ENCODE assay signal across 15 mouse cellular contexts in genomic region chr1:152609547-152609946, GRCm38 (mm10).
A peak's percentile ranks its signal among the peaks of the same experiment; 100 is the strongest.
DNase-seq lines count a peak whose midpoint lies in the region; ATAC-seq and TF ChIP-seq lines count a peak whose summit lies in the region.
"Had no signal": no experiment of that assay in that cellular context is flagged by ENCODE, and none has a peak within 500 bp of the region (broad histone marks: within the 10 kb centered on the region; RNA-seq: fewer than 3 reads in every experiment).

No protein-coding gene starts in this region.

- peak overlapping the region; percentile 48 for H3K27ac ChIP-seq in liver, postnatal 0 days (ENCODE audit: low read depth)
- no peak overlapping the region for H3K27ac ChIP-seq in liver, embryonic 11.5 days (ENCODE audit: low read depth, low read length)
- no peak overlapping the region for H3K27ac ChIP-seq in neural tube, embryonic 15.5 days (replicated peaks)
- H3K27ac ChIP-seq: forebrain, embryonic 15.5 days; hindbrain, embryonic 14.5 days; midbrain, embryonic 15.5 days had no signal

- TF ChIP-seq EP300 in liver, postnatal 0 days (IDR thresholded peaks at IDR 0.05; ENCODE audit: low read depth), result no peak

- peaks cover 68% of the 10 kb centered on the region for H3K4me1 ChIP-seq in liver, postnatal 0 days (ENCODE audit: insufficient read depth)
- H3K4me1 ChIP-seq in liver, embryonic 11.5 days (replicated peaks; ENCODE audit: control insufficient read depth, insufficient read depth, low read length), result peaks cover 26% of the 10 kb centered on the region
- H3K4me1 ChIP-seq in neural tube, embryonic 15.5 days, result peaks cover 7% of the 10 kb centered on the region; the same call in 1 of the 2 replicates
- H3K4me1 ChIP-seq: forebrain, embryonic 15.5 days; midbrain, embryonic 15.5 days had no signal

- no peaks in the 10 kb centered on the region for H3K27me3 ChIP-seq in liver, postnatal 0 days (ENCODE audit: insufficient read depth, low read length)
- no peaks in the 10 kb centered on the region for H3K27me3 ChIP-seq in liver, embryonic 11.5 days (replicated peaks; ENCODE audit: control insufficient read depth, insufficient read depth, low read length)
- no peaks in the 10 kb centered on the region for H3K27me3 ChIP-seq in neural tube, embryonic 15.5 days (replicated peaks)
- H3K27me3 ChIP-seq: forebrain, embryonic 15.5 days; midbrain, embryonic 15.5 days had no signal

- 70% methylated on average over 10 of the region's 10 CpGs for WGBS in liver, postnatal 0 days (ENCODE audit: insufficient replicate concordance)
- 63% methylated on average over 10 of the region's 10 CpGs for WGBS in liver, embryonic 11.5 days
- 60% methylated on average over 10 of the region's 10 CpGs for WGBS in neural tube, embryonic 15.5 days

- H3K36me3 ChIP-seq in liver, postnatal 0 days (replicated peaks; ENCODE audit: insufficient read depth, low read length), result no peaks in the 10 kb centered on the region
- no peaks in the 10 kb centered on the region for H3K36me3 ChIP-seq in liver, embryonic 11.5 days (ENCODE audit: control insufficient read depth, insufficient read depth, low read length)
- no peaks in the 10 kb centered on the region for H3K36me3 ChIP-seq in neural tube, embryonic 15.5 days
- H3K36me3 ChIP-seq: forebrain, embryonic 15.5 days; midbrain, embryonic 15.5 days had no signal

- peak; percentile 41 to 44 for DNase-seq in heart, adult 18-20 months
- no peak for DNase-seq in heart, adult 8-10 months (ENCODE audit: low spot score)
- no peak for DNase-seq in liver, postnatal 0 days
- no peak for DNase-seq in liver, embryonic 11.5 days (ENCODE audit: low spot score)
- DNase-seq in kidney, adult 8-10 months, result peak; percentile 55 to 66
- peak; percentile 38 for DNase-seq in ovary, postnatal 14 days (ENCODE audit: low spot score)
- no peak for DNase-seq in left cerebral cortex, postnatal 10 days (ENCODE audit: extremely low spot score in 1 of 2, low spot score in 2 of 2)
- DNase-seq: cerebellum, adult 8-10 months; gastrocnemius, postnatal 10 days; lung, postnatal 4 days; thymus, adult 2 months had no signal

- intact Hi-C loops in left cerebral cortex, postnatal 10 days (cut with DNase I), result no loop called here

- H3K9ac ChIP-seq in liver, postnatal 0 days (replicated peaks), result no peak overlapping the region
- no peak overlapping the region for H3K9ac ChIP-seq in liver, embryonic 11.5 days (ENCODE audit: low read depth, low read length)
- H3K9ac ChIP-seq in neural tube, embryonic 15.5 days (replicated peaks), result no peak overlapping the region
- H3K9ac ChIP-seq: forebrain, embryonic 15.5 days; hindbrain, embryonic 14.5 days; midbrain, embryonic 15.5 days had no signal

- TF ChIP-seq CTCF in liver, postnatal 0 days (IDR thresholded peaks at IDR 0.05; ENCODE audit: low read depth), result no peak

- H3K4me2 ChIP-seq in liver, postnatal 0 days (ENCODE audit: low read depth, low read length), result no peak overlapping the region
- no peak overlapping the region for H3K4me2 ChIP-seq in liver, embryonic 11.5 days
- H3K4me2 ChIP-seq in neural tube, embryonic 15.5 days, result no peak overlapping the region
- H3K4me2 ChIP-seq: forebrain, embryonic 15.5 days; hindbrain, embryonic 14.5 days; midbrain, embryonic 15.5 days had no signal

- no peaks in the 10 kb centered on the region for H3K9me3 ChIP-seq in liver, postnatal 0 days (ENCODE audit: low read length)
- no peaks in the 10 kb centered on the region for H3K9me3 ChIP-seq in liver, embryonic 11.5 days (ENCODE audit: control insufficient read depth, low read length)
- H3K9me3 ChIP-seq in neural tube, embryonic 15.5 days (replicated peaks), result no peaks in the 10 kb centered on the region
- H3K9me3 ChIP-seq: forebrain, embryonic 15.5 days; midbrain, embryonic 15.5 days had no signal

- ATAC-seq in liver, postnatal 0 days, result peak; percentile 32
- ATAC-seq in liver, embryonic 11.5 days (replicated peaks; ENCODE audit: low FRiP score), result no peak
- ATAC-seq in neural tube, embryonic 15.5 days (ENCODE audit: low FRiP score), result no peak
- ATAC-seq: forebrain, embryonic 15.5 days; midbrain, embryonic 15.5 days had no signal

- H3K4me3 ChIP-seq in liver, postnatal 0 days (ENCODE audit: low read depth, low read length), result no peak overlapping the region
- H3K4me3 ChIP-seq in liver, embryonic 11.5 days (ENCODE audit: low read depth, low read length), result no peak overlapping the region
- no peak overlapping the region for H3K4me3 ChIP-seq in neural tube, embryonic 15.5 days (replicated peaks)
- H3K4me3 ChIP-seq: forebrain, embryonic 15.5 days; midbrain, embryonic 15.5 days had no signal

Comparison
In these comparisons a context has a peak if more than half of its experiments do, and no peak if none do; other contexts are left out.
1. DNase-seq: peak in heart, adult 18-20 months (2 of 2), kidney, adult 8-10 months (2 of 2) and ovary, postnatal 14 days (single experiment); none in heart, adult 8-10 months (single experiment), liver, postnatal 0 days (single experiment), liver, embryonic 11.5 days (single experiment) and left cerebral cortex, postnatal 10 days (0 of 2).